Mouse (Mus musculus) layer of hippocampus, adult 18-20 months (tissue): ENCODE results near the gene Dbnl. TPM values are rescaled to one million over a fixed set of nuclear protein-coding genes. Genes with fewer than 3 reads are reported as not detected.

ENCODE experiments used
- DNase-seq, 2 experiments: peaks; one replicate each; pipeline ENCODE4 v3.0.0; 2022; ENCODE audit warnings: low spot score in 2 of 2
- total RNA-seq, 2 experiments: library from RNA; stranded (reverse); gene quantifications; 2 replicates each; pipeline ENCODE4 v1.2.3; 2021

The Dbnl gene
- total RNA-seq, 2 experiments from 2014 or later = 76.9 to 81.5 TPM

DNA sequence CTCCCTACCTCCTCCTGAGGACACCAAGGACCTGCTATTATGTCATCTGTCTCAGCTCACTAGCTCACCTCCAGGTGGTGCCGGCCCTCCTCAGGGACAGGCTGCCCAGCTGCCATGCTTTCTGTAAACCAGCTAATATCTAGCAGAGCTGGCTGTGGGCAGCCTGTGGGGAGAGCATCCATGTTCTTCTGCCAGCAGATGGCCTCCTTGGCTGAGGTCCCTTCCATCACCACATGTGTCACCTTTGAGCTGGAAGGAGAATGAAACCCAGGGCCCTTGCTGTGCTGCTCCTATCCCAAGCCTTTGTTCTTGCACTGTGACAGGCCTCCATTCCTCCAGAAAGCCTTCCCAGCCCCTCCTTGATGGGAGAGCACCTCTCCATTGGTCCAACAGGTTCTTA is 47.8 kb downstream of the Dbnl start:
- DNase-seq = no peak

DNA sequence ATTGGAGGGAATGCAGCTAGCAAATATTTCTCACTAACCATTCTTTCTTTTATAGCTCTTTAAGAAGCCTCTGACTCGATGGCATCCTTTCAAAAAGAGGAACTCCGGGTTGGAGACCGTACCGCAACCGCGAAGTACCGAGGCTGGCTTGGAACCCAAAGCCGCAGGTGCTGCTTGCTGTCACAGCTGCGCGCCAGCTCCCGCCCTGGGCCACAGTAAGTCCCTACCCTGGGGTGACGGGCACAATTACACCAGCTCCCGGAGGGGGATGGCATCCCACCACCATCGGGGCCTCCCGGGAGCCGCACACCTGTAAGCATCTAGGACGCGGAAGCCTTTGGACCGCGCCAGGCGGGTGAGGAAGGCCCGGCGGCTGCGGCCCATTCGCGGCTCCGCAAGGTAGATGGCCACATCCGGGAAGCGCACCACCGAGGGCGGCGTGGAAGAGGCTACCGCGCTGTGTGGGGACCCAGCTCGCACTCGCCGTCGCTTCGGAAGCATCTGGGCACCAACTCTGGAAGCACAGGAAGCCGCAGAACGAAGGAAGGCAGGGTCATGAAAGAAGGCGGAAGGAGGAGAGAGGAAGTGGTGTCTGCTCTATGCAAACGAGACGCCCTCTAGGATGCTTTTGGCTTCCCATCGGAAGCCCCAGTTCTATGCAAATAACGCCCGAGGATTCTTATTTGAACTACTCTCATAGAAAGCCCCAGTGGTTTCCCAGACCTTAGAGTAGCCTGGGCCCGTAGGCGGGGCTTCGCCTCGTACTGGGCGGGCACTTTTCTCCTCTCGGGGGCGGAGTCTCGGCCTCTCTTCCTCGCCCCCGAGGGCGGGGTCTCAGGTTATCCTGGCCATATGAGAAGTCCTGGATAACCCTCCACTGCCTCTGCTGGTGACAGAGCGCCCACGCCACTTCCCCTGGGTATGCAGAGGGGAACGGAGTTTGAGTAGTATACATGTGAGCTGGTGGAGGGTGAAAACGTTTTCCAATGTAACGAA is 49.3 kb downstream of the Dbnl start, which contains the start of gene Polm:
Polm (minus strand) TSS at position 766 of the 996 bp plus-strand sequence.
- peak; percentile 82 to 90 for DNase-seq

DNA sequence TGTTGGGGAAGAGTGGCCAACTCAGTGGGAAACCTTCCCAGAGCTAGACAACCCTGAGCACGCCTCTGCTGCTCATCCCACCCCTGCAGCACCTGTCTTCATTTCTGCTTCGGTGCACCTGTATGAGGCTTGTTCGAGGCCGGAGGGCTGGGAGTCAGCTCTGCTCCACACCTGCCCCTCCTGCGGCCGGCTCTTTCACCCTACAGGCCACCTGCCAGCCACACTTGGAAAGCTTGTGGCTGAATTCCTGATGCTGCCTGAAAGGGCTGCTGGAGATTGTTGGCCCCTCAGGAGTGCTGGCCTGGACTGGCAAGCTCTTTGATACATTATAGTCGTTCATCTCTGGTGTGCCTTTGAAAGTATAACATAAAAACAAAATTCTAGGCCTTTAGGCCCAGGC is 52.1 kb downstream of the Dbnl start:
- DNase-seq = no peak

DNA sequence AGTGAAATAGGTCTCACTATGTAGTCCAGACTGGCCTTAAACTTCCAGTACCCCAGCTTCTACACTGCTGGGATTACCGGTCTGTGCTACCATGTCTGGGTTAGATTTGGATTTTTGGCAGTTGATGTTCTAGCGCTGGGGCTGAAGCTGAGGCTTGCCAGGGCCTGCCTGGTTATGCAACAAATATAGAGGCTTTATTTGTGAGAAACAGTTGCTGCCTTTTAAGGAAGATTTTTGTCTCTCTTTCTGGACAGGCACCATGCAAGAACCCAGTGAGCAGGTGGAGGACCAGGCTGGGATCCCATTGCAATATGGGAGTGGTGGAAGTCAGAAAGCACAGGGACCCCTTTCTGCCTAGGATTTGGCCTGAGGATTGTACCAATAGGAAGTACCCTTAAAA is 53.5 kb downstream of the Dbnl start:
- DNase-seq = no peak

DNA sequence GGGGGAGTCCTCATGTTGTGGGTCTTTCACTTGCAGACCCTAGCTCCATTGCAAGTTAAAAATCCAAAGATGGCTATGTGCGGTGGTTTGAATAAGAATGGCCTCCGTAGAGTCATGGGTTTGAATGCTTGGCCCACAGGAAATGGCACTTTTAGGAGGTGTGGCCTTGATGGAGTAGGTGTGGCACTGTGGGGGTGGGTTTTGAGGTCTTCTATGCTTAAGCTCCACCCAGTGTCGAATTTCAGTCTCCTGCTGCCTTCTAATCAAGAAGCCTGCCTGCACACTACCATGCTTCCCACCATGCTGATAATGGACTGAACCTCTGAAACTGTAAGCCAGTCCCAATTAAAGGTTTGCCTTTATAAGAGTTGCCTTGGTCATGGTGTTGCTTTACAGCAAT is 54.8 kb downstream of the Dbnl start:
- DNase-seq = no peak

DNA sequence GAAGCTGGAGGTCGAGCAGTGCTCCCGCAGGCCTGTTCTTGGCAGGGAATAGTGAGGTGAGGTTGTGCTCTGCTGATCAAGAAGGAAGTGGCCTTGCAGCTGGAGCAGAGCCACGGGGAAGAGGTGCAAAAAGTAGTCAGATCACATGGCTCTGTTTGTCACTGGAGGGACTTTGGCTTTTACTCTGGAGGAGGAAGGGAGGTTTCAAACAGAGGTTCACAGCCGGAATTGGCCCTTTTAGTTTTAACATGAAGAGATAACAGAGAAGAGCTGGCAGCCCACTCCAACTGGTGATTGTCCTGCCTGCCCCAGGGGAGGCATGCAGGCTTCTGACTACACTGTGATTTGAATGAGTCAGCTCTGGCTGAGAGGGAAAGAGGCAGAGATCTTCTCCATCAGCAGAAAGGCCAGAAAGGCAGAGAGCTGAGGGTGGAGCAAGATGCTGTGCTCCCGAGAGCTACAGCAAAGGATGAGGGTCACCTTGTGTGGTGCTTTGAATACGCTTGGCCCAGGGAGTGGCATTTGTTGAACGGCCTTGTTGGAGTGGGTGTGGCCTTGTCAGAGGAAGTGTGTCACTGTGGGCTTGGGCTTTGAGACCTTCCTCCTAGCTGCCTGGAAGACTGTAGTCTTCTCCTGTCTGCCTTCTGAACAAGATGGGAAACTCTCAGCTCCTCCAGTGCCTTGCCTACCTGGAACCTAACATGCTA is 58.5 kb downstream of the Dbnl start:
- no peak for DNase-seq

DNA sequence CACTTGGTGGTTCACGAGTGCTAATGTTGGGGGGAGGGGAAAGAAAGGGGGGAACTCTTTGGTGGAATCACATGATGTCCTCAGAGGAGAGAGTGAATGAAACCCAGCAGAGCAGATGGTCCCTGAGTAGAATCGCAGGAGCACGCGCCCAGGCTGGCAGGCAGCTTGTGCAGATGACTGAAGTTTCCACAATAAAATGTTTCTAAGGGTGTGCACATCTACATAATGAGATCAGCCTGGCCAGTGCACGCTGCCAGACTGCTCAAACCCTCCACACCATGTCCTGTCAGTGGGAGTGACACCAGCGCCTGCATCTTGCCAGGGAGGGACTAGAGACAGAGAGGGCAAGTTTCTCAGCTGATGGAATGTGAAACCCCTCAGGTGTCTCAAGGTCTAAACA is 60.5 kb downstream of the Dbnl start:
- peak; percentile 68 to 85 for DNase-seq

DNA sequence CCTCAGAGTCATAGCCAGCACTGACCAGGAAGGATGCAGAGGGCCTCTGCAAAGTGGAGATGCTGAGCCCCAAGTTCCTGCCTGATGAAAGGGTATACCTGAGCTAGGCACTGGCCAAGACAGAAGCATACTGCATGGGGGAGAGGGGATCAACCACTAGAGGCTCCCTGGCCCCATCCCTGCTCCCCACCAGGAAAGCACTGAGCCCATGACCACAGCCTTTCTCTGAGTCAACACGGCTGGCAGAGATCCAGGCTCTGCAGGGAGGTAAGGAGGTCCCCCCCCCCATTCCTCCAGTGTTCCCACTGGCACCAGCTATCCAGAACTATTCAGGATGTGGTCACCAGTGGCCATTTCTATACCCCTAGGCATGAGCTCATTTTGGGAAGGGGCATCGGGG is 61.0 kb downstream of the Dbnl start:
- no peak for DNase-seq

DNA sequence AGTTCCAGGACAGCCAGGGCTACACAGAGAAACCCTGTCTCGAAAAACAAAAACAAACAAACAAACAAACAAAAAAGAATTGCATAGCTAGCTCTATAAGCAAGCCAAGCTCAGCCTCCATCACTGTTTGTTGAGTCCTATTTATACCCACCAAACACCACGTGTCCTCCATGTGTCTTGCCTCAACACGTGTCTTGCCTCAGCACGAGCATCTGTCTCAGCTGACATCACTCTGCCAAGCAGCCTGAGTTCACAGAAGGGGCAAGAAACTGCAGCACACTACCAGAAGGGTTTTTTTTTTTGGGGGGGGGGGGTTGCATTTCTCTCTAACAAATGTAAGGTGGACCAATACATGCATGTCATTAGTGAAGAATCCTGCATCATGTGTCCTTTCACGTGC is 62.2 kb downstream of the Dbnl start:
- DNase-seq = no peak

Other genes starting within 250 kb of the Dbnl start
- gene Ccdc117, start 246.3 kb upstream of the Dbnl start, total RNA-seq = 10 to 100 TPM; 19.0 to 20.8 TPM
- gene Ankrd36, start 218.8 kb upstream of the Dbnl start, total RNA-seq = not detected
- gene Mrps24, start 72.8 kb upstream of the Dbnl start, total RNA-seq = 10 to 100 TPM; 65.6 to 69.6 TPM
- gene Urgcp, start 26.1 kb upstream of the Dbnl start, total RNA-seq = 10 to 100 TPM; 74.4 to 80.6 TPM
- 10 to 100 TPM; 11.6 to 17.7 TPM for gene Pgam2, start 15.2 kb downstream of the Dbnl start, total RNA-seq
- 10 to 100 TPM in 1 of 2 experiments, 1 to 10 TPM in 1; 9.6 to 11.0 TPM for gene Polm, start 49.5 kb downstream of the Dbnl start, total RNA-seq
- gene Aebp1, start 73.5 kb downstream of the Dbnl start, total RNA-seq = 1 to 10 TPM; 9.1 to 9.2 TPM
- 10 to 100 TPM; 25.9 to 26.6 TPM for gene Pold2, start 89.8 kb downstream of the Dbnl start, total RNA-seq
- gene Myl7, start 110.3 kb downstream of the Dbnl start, total RNA-seq = not detected
- 1 to 10 TPM; 1.9 to 3.4 TPM for gene Gck, start 161.6 kb downstream of the Dbnl start, total RNA-seq
- gene Ykt6, start 167.2 kb downstream of the Dbnl start, total RNA-seq = 10 to 100 TPM; 69.3 to 71.0 TPM